Mouse (Mus musculus) embryonic stem cell, embryonic (primary cell): ENCODE results near the gene Slc19a1.

Experiments used
- CTCF ChIA-PET, 4 experiments: fragments of 300-600 bp in 2 of 4; fragments of 350-600 bp in 2 of 4; sonication (Branson Sonifier 250); formaldehyde crosslinking; loops; one replicate each; lab custom pipeline; 2022; ENCODE audit warnings: inconsistent platforms in 2 of 4; lab: Charles Lee
- POLR2A ChIA-PET, 4 experiments: fragments of 300-600 bp in 2 of 4; fragments of 350-600 bp in 2 of 4; sonication (Branson Sonifier 250); formaldehyde crosslinking; loops; one replicate each; lab custom pipeline; 2022; ENCODE audit warnings: antibody characterized with exemption in 4 of 4, inconsistent platforms in 1 of 4; lab: Charles Lee

Gene Slc19a1

GRCm38 (mm10) chr10:77099777-77100176 lies 67.7 kb downstream of the Slc19a1 start:
- ChIA-PET POLR2A (no interaction called here), CTCF (no interaction called here)

GRCm38 (mm10) chr10:77103689-77104088 lies 71.6 kb downstream of the Slc19a1 start:
- POLR2A ChIA-PET: interaction anchor here in 1 of 4 experiments (0.7 kb wide), 1 partner anchor 10 kb away, joined by 3 read pairs; no protein-coding TSS in a partner anchor
- CTCF ChIA-PET: interaction anchor here in 2 of 4 experiments (0.5 to 1.1 kb wide), 3 partner anchors 18 to 44 kb away, joined by 3 to 4 read pairs (median 3); no protein-coding TSS in a partner anchor

GRCm38 (mm10) chr10:77104327-77104726 lies 72.3 kb downstream of the Slc19a1 start:
- CTCF ChIA-PET: interaction anchor here in 1 of 4 experiments (0.6 to 1.1 kb wide), 2 partner anchors 34 to 43 kb away, joined by 3 to 4 read pairs; no protein-coding TSS in a partner anchor
- POLR2A ChIA-PET: interaction anchor here in 1 of 4 experiments (0.7 kb wide), 1 partner anchor 11 kb away, joined by 3 read pairs; no protein-coding TSS in a partner anchor

GRCm38 (mm10) chr10:77108106-77108505 lies 76.1 kb downstream of the Slc19a1 start:
- POLR2A ChIA-PET: interaction anchor here in 1 of 4 experiments (0.7 to 1.2 kb wide), 2 partner anchors 10 to 22 kb away, joined by 3 to 4 read pairs; no protein-coding TSS in a partner anchor
- CTCF ChIA-PET: interaction anchor here in 1 of 4 experiments (0.8 kb wide), 2 partner anchors 22 to 38 kb away, joined by 3 to 4 read pairs; no protein-coding TSS in a partner anchor

GRCm38 (mm10) chr10:77110010-77110409 lies 78.0 kb downstream of the Slc19a1 start:
- POLR2A ChIA-PET: interaction anchor here in 1 of 4 experiments (1.0 to 1.3 kb wide), 4 partner anchors 8 to 148 kb away, joined by 3 to 5 read pairs (median 4); no protein-coding TSS in a partner anchor
- CTCF ChIA-PET: interaction anchor here in 1 of 4 experiments (1.7 kb wide), 1 partner anchor 21 kb away, joined by 9 read pairs; no protein-coding TSS in a partner anchor
